Mouse (Mus musculus): ENCODE data around the gene Parp8. TPM values are rescaled to one million over a fixed set of nuclear protein-coding genes. Genes with fewer than 3 reads are reported as not detected.

The Parp8 gene
- 10 to 100 TPM in 3 of 4 experiments, 1 to 10 TPM in 1; 9.7 to 12.1 (median 11.0) TPM for total RNA-seq (2022)

DNA sequence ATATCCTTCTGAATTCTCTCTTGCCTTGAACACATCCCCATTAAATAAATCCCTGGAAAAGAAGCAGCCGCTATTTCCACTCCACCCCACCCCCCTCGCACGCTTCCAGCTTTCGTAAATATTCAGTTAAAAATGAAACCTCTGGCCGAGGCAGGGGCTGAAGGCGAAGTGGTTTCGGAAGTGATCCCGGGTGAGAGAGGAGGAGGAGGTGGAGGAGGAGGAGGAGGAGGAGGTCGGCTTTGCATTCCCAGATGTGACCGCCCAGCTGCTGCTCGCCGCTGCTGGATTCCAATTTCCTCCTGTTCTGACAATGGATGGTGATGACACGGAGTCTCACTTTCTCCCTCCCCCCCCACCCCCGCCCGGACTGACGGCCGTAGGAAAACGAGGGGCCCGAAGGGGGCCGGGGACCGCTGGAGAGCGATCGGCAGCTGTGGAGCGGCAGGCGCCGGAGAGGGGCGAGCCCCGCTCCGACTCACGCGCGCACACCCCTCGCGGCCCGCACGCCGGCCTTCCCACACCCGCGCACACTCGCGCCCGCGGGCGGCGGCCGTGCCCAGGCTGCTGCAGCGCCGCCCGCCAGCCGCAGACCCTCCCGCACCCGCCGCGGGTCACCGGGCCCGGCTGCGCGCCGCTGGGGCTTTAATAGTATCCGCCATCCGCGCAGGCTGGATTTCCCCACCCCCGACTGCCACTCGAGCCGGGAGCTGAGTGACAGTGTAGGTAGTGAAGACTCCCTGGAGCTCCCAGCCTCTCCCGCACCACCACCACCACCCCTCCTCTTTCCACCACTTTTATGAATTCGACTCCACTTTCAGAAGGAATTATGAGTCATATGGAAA, at the start of gene Parp8:
TSS of gene Parp8 (minus strand) at position 312 of the 842 bp plus-strand sequence.
- peak; percentile 17 to 42 for DNase-seq (ENCODE audit: low spot score in 2 of 2)

DNA sequence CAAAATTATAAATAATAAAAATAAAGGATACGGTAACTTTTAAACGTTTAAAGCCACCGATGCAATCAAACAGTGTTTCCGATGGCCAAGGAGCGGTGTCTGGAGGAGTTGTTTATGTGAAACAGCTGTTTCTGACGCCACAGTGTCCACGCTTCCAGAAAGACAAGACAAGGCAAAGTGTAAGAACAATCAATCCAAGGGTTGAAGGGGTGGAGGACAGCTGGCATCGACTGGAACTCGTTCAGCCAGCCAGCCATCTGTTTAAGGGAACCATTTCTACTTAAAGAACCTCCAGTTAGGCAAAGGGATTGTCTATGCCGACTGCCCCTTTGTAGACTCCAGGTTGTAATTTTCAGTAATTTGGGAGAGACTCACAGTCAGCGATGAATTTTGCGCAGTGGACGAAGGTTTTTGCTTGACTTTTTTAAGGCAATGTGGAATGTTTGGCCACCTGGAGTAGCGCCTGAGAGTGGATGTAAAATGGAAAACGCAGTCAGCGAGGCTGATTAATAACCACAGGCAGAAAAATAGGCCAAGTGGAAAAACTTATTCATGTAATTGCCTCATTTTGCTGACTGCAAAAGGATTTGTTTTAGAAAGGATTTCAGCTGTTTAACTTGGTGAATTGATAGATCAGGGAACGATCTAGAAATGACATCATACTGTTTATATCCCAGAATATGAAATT, 37.4 kb upstream of the Parp8 start:
- DNase-seq (ENCODE audit: low spot score in 2 of 2): no peak

DNA sequence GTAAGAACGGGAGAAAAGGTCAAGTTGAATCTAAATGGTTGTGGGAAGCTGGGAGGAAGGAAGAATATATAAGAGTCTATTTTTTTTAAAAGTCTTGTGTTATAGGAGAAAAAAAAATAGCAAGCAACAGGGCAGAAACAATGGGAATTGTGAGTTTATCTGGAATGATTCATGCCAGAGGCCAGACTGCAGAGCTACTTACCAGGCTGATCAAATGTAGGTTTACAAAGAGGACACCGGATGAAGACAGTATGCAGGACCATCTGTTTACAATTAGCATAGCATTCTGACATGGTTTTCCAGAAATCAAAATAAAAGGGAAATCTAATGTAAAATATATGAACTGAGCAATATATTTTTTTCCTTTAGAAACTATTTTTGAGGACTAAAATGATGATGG, 31.1 kb upstream of the Parp8 start:
- DNase-seq (ENCODE audit: low spot score in 2 of 2): no peak

DNA sequence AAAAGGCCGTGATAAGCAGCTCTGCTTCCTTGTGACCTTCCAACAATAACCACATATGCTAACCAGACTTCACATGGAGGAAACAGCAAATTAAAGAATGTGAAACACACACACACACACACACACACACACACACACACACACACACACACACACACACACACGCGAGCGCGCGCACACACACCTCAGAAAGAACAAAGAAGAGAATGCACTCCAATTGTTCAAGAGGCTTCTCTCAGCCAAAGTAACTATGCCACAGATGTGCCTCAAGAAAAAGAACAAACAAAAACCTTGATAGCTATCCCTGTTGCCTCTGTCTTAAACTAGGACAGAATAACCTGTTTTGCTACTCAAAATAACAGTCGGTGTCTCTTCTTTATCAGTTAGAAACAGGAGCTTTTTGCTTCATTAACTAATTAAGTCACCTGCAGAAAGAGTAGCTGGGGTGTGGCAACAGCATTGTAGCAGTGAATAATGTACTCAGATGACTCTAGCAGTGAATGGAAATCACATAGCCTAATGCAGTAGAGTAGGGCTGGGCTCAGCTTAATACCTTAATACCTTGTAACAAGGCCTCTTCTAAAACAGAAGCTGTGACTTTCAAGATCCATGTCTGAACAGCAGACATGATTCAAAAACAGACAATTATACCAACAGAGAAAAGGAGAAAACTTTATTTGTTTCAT, 29.6 kb upstream of the Parp8 start:
- no peak for DNase-seq (ENCODE audit: low spot score in 2 of 2)

DNA sequence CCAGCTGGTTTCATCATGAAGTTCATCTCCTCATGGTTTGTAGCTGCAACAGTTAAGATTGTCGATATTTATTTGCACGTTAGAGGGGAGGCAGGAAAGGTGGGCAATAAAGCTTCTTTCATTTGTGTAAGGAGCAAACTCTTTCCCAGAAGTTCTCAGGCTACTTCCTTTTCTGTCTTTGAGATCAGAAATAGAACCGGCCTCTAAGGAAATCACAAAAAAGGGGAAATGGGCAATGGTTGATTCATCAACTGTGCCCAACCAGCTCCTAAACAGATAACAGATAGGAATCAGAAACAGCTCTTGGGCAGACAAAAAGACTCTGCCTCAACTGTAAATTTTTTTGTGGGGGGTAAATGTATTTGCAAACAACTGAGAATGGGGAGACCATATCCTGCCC, 27.4 kb upstream of the Parp8 start:
- DNase-seq (ENCODE audit: low spot score in 2 of 2): no peak

DNA sequence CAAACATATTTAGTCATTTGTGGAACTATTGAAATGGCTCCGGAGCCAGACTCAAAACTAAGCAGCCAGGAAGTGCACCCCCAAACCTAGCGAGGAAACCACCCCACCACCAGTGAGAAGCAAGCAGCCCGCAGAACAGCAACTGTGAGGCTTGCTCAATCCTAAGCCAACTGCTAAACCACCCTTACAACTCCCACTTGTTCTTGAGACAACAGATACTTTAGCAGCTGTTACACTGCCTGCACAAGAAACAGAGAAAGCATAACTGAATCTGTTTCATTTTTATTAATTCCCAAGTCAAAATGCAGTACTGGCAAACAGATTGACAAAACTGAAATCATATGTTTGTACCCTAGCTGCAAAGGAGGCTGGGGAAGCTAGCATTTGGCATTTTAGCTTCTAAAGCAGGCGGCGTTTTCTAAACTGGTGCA, 23.2 kb upstream of the Parp8 start:
- no peak for DNase-seq (ENCODE audit: low spot score in 2 of 2)

DNA sequence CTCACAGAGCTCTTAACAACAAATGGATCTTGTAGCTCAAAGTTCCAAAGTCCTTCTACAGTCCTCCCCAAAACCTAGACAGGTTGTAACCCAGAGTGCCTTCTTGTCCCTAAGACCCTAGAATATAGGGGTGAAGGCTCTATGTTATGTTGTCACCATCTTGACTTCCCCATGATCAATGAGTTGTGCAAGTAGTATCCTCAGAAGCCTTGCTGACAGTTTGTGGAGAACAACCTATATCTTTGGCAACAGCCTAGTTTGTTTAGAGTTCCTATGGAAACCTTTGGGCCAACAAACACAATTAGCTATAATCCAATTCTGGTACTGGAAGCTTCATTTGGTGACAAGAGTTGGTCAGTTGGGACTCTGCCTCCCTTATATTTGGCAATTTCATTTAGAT, 18.2 kb upstream of the Parp8 start:
- DNase-seq (ENCODE audit: low spot score in 2 of 2): no peak

DNA sequence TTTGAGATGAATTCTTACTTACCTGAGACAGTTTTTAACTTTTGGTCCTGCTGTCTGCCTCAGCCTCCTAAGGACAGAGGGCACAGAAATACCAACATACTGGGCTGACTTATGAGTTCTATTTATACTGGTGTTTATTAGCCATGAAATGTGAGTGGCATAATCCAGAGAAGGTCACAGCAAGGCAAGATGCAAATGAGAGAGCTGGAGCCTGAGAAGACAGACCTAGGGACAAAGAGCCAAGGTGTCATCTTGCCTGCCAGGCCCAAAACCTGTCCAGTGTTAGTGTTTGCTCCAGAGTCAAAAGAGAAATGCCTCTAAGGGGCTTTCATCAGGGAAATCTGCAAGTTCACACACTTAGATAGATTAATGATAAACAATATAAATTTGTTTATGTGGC, 15.7 kb upstream of the Parp8 start:
- DNase-seq (ENCODE audit: low spot score in 2 of 2): peak; percentile 18 to 34

DNA sequence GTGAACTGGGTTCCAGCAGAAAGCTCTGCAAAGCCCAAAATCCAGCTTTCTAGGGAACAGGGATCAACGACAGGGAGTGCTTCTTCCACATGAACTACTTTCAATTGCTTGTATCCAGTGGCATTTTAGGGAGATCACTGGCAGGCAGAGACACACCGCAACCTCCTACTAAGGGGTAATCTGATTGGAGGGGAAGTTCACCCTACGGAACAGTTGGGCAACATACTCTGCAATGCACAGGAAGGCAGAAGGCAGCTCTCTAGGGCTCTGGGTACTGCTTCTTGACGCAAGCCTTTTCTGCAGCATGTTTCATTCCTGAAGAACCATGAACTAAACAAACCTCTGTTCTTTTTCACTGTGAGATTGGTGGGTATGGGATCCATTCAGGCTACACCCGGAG, 10.9 kb upstream of the Parp8 start:
- no peak for DNase-seq (ENCODE audit: low spot score in 2 of 2)

DNA sequence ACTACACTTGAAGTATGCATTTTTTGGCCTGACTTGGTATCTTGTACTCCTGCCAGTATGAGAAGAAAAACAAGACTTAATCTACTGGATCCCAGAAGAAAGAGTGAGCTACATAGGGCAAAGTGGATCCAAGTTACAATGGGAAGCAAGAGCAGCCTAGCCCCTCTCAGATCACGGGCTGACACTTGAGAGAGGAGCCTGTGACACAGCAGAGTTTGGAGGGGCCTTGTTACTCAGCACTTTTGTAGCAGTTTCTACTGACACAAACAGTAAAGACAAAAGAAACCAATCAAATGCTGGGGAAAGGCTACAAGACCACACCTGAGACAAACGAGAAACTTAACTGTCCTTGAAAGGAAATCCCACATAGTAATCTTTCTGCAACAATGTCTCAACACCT, 9.8 kb upstream of the Parp8 start:
- DNase-seq (ENCODE audit: low spot score in 2 of 2): no peak

DNA sequence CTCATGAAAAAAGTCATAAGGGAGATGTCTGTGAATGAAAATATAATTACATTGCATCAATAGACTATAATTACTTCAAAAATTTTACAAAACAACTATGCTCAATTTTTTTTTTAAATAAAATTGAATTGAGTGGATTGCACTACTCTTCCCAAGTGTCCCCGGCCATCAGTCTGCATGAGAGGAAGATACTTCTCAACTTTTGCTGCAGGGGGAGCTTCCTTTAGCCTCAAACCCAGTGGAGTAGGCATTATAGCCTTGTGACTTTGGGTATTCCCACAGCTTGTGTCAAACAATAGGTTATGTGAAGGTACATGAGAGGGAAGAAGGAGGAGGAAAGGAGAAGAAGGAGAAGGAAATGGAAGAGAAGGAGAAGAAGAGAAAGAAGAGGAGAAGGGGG, 9.3 kb upstream of the Parp8 start:
- no peak for DNase-seq (ENCODE audit: low spot score in 2 of 2)

DNA sequence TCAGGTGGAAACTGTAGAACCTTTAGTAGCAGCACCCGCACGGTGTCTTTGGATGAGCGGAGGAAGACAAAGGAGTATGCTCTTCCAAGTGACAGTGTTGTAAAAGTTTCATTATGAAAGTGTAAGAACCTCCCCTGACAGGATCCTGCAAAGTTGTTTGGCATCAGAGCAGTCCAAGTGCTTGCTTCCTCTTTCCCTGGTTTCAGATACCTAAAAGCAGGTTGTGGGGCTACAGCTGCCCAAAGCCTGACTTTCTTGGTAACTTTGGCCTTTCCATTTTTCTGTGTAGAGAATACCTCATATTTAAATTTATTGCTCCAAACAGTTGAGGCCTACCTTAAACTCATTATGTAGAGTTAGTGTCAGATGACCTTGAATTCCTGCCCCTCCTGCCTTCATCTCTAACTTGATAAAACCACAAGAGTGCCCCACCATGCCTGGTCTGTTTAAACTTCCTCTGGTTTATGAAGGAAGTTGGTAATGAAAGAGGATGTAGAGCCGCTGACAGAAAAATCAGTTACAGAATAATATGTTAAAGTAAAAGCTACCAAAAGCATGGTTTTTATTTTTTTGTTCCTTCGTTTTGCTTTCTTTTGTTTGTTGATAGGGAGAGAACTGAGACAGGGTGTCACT, 8.5 kb upstream of the Parp8 start:
- DNase-seq (ENCODE audit: low spot score in 2 of 2): no peak

DNA sequence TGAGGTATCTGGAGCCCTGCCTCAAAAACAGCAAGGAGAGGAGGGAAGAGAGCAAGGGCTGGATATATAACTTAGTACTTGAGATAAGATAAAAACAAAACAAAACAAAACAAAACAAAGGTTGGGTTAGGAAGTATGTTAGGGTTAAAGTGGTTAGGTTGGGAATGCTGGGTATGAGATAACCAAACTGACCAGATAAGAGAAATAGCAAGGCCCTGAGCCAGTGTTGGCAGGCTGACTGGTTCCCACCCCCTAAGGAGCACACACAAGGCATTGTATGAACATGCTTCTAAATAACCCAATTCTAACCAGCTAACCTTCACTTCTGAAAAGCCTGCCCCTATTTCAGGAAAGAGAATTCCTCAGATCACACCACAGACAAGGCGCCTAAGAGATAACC, 7.1 kb upstream of the Parp8 start:
- DNase-seq (ENCODE audit: low spot score in 2 of 2): no peak

DNA sequence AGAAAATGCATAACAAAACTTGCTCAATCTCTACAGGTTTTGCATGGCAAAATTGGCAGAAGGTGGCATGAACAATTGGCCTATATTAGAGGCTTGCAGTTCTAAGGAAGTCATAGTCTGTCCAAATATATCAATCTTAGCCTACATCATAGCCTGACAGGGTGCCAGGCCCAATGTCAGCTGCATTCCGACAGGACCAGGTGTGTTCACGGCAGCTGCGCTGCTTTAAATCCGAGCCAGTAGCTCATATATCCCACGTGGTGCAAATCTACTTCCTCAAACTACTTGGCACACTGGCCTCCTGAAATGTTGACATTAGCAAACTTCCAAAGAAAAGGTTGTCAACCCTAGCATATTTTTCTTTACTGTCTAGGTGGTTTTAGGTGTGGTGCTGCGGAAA, 6.2 kb upstream of the Parp8 start:
- no peak for DNase-seq (ENCODE audit: low spot score in 2 of 2)

DNA sequence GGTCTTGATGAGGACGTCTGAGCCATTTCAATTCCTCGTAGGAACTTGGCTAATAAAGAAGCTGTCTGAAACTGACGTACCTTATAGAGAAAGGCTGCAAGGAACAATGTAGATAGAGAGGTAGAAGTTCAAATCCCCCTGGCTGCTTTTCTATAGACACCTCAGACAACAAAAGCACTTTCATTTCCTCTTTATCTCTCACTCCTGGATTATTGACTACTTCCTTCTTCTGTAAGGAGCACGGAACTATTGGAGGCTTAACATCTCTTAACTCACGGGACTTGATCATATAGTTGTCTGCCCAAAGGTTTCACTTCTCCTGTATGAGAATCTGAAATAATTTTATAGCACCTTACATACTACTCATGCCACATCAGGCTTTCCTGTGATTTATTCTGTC, 2.9 kb upstream of the Parp8 start:
- DNase-seq (ENCODE audit: low spot score in 2 of 2): no peak

DNA sequence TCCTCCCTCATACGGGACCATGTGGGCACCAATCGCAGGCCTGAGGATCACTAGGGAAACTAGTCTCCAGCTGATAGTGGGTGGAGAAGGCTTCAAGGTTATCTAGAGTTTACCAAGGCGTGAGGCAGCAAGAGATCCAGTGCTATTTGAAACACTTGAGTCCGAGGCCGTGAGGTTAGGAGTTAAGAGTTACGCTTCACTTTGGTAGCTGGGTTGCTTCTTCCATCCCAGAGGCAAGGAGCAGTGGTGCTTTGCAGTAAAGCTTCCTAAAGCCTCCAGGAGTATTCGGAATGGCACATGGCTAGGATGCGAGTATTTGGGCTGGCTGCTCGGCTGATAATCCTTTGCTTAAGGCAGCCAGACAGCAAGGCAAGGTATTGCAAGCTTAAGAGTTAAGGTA, 2.0 kb upstream of the Parp8 start:
- DNase-seq (ENCODE audit: low spot score in 2 of 2): no peak

DNA sequence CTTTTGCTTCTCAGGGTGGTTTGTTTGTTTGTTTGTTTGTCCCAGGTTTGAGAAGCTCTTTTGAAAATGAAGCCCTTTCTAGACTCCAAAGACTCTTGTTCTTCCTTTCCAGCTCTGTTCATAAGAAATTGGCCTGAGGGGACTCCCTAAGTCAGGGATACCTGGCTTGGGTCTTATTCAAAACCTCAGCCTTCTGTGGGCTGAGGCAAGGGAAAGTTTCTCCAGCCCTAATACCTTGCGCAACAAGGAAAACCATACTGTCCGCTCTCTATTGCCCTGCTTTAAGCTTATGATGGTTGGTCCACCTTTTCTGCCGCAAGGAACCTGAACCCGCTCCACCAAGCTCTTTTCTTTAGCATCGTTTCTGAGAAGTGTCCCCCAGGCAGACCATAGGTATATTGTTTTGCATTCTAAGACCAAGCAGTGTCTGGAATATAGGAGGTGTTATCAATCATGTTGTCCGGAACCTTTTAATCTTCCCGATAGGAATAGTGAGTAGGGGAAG, 991 bp upstream of the Parp8 start:
- no peak for DNase-seq (ENCODE audit: low spot score in 2 of 2)

DNA sequence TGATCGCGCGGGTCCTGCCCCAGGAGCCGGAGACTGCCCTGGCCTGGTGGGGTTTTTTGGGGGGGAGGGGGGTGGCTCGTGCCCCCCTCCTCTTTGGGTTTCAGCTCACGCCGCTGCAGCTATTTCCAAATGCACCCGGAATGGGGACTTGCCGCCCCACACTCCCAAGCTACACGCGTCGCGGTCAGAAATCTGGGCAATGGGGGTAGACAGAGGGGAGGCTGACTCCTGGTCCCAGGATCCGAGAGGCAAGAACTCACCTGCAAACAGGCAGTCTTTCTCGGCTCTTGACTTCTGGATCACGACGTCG, 466 bp downstream of the Parp8 start:
- DNase-seq (ENCODE audit: low spot score in 2 of 2): no peak

DNA sequence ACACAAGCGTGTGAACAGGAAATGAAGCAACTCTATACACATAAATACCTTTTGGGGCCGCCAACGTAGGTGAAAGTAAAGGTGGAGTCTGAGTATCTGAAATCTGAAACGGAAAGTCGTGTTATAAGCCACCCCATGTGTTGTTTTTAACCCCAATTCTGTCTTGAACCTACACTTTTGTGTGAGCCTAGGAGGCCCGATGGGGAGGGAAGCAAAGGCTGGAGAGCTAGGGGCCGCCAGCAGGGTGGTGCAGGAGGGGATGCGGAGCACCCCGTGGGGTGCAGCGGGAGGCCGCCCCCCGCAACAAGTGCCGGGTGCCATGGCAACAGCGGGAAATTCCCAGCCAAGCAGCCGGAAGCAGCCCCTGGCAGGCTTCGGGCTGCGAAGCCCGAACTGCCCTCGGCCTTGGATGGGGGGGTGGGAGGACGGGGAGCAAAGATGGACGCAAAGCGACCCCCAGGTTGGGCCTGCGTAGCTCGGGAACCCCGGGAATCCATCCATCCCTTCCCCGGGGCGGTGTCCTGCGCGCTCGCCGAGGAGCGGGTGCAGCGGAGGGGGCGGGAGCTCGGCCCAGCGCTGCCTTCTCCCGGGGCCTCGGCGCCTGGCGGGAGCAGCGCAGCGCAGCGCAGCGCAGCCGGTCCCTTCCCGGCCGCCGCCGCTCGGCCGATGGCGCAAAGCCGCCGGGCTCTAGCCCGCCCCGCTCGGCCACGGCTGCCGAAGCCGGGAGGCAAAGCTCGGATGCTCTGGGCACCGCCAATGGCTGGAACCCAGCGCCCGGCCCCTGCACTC, 1.0 kb downstream of the Parp8 start:
- DNase-seq (ENCODE audit: low spot score in 2 of 2): peak; percentile 27 to 46

DNA sequence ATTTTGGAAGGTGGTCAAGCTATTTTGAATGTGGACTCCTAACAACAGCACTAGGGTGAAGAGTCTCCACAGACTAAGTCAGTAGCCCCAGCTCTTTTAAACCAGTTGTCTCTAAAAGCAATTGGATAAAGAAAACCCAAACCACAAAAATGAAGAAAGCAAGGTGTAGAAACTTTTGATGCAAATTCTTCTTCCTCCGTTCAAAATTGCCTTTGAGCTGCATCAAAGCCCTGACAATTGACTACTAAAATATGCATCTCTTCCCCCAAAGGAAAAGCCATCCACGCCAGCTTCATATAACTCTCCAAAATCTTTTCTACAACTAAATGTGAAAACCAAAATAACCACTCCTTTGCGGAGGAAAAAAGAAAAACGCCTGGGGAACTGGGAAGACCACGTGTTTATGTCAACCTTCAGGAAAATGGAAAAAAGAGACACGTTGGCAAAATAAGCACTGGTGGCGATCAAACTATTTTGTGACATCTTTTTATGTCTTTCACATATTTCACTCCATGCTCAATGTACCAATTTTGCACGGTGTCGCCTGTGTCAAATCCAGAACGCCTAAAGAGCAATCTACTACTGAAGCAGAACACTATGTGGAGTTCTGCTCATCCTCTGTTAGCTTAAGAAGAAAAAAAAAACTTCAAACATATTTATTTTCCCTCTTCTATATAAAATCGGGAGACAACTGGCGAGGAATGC, 1.8 kb downstream of the Parp8 start:
- no peak for DNase-seq (ENCODE audit: low spot score in 2 of 2)
